Mouse (Mus musculus): ENCODE measurements around the gene Clec16a. TPM values are rescaled to one million over a fixed set of nuclear protein-coding genes. Genes with fewer than 3 reads are reported as not detected.

Gene Clec16a
- 12.4 TPM for polyA plus RNA-seq (2015; fragmentation: Illumina TruSeq; extraction: RNeasy Lipid Tissue Mini Kit (QIAGEN cat#74804); ENCODE audit: insufficient read depth, low replicate concordance)

GRCm38 (mm10) chr16:10544995-10545622 lies at the start of gene Clec16a:
TSS of gene Clec16a (plus strand) at chr16:10545339.

GRCm38 (mm10) chr16:10542698-10543365 lies 2.3 kb upstream of the Clec16a start, which contains the start of gene Dexi:
TSS of gene Dexi (minus strand) at chr16:10543054.

GRCm38 (mm10) chr16:10785371-10786231 lies 240.5 kb downstream of the Clec16a start, which contains the start of gene Socs1:
TSS of gene Socs1 (minus strand) at chr16:10785536.

GRCm38 (mm10) chr16:10788271-10788670 lies 243.1 kb downstream of the Clec16a start, which contains the start of gene Tnp2:
TSS of gene Tnp2 (minus strand) at chr16:10788660.

GRCm38 (mm10) chr16:10790702-10791101 lies 245.6 kb downstream of the Clec16a start, which contains the start of gene Prm3:
TSS of gene Prm3 (minus strand) at chr16:10790914.

Other genes with a start within 250 kb of the Clec16a start
- gene Emp2, start 231.4 kb upstream of the Clec16a start, polyA plus RNA-seq (2015; fragmentation: Illumina TruSeq; extraction: RNeasy Lipid Tissue Mini Kit (QIAGEN cat#74804); ENCODE audit: insufficient read depth, low replicate concordance): 17.8 TPM
- gene Tekt5, start 149.8 kb upstream of the Clec16a start, polyA plus RNA-seq (2015; fragmentation: Illumina TruSeq; extraction: RNeasy Lipid Tissue Mini Kit (QIAGEN cat#74804); ENCODE audit: insufficient read depth, low replicate concordance): not detected
- 37.3 TPM for gene Nubp1, start 133.4 kb upstream of the Clec16a start, polyA plus RNA-seq (2015; fragmentation: Illumina TruSeq; extraction: RNeasy Lipid Tissue Mini Kit (QIAGEN cat#74804); ENCODE audit: insufficient read depth, low replicate concordance)
- 0.52 TPM for gene Tvp23a, start 98.0 kb upstream of the Clec16a start, polyA plus RNA-seq (2015; fragmentation: Illumina TruSeq; extraction: RNeasy Lipid Tissue Mini Kit (QIAGEN cat#74804); ENCODE audit: insufficient read depth, low replicate concordance)
- 81.6 TPM for gene Ciita, start 65.3 kb upstream of the Clec16a start, polyA plus RNA-seq (2015; fragmentation: Illumina TruSeq; extraction: RNeasy Lipid Tissue Mini Kit (QIAGEN cat#74804); ENCODE audit: insufficient read depth, low replicate concordance)
- 16.5 TPM for gene Dexi, start 2.3 kb upstream of the Clec16a start, polyA plus RNA-seq (2015; fragmentation: Illumina TruSeq; extraction: RNeasy Lipid Tissue Mini Kit (QIAGEN cat#74804); ENCODE audit: insufficient read depth, low replicate concordance)
- 0.91 TPM for gene Socs1, start 240.2 kb downstream of the Clec16a start, polyA plus RNA-seq (2015; fragmentation: Illumina TruSeq; extraction: RNeasy Lipid Tissue Mini Kit (QIAGEN cat#74804); ENCODE audit: insufficient read depth, low replicate concordance)
- not detected for gene Tnp2, start 243.3 kb downstream of the Clec16a start, polyA plus RNA-seq (2015; fragmentation: Illumina TruSeq; extraction: RNeasy Lipid Tissue Mini Kit (QIAGEN cat#74804); ENCODE audit: insufficient read depth, low replicate concordance)
- gene Prm3, start 245.6 kb downstream of the Clec16a start, polyA plus RNA-seq (2015; fragmentation: Illumina TruSeq; extraction: RNeasy Lipid Tissue Mini Kit (QIAGEN cat#74804); ENCODE audit: insufficient read depth, low replicate concordance): not detected

Measured in spleen, adult 10 weeks (tissue).